Mouse (Mus musculus): ENCODE data around the gene Ctsz. TPM values are rescaled to one million over a fixed set of nuclear protein-coding genes. Genes with fewer than 3 reads are reported as not detected.

Gene Ctsz
- total RNA-seq (2021) = 10 to 100 TPM; 27.4 to 31.6 TPM

- intact Hi-C loops (cut with DNase I) = no loop called here
- DNase-seq (ENCODE audit: low spot score in 2 of 2) = peak in 1 of 2 experiments; percentile 21
Measured at GRCm38 (mm10) chr2:174438737-174439449, at the start of gene Ctsz. Ctsz (minus strand) TSS chr2:174439039.

DNA sequence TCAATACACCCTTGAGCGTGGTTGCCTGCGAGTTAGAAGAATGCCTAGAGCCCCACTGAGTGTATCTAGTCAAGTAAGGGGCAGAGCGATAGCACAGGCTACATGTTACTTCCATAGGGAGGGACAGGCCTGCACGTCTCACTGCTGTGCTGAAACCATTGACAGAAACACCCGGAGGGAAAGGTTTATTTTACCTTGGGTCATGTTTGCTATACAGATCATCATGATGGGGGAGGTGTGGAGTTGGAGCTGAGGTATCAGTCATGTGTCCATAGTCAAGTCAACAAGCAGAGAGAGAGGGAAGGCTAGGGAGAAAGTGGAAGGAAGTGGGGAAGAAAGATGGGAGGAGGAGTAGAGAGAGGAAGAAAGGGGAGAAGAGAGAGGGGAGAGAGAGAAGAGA, 48.2 kb upstream of the Ctsz start:
- intact Hi-C loops (cut with DNase I) = no loop called here
- no peak for DNase-seq (ENCODE audit: low spot score in 2 of 2)

DNA sequence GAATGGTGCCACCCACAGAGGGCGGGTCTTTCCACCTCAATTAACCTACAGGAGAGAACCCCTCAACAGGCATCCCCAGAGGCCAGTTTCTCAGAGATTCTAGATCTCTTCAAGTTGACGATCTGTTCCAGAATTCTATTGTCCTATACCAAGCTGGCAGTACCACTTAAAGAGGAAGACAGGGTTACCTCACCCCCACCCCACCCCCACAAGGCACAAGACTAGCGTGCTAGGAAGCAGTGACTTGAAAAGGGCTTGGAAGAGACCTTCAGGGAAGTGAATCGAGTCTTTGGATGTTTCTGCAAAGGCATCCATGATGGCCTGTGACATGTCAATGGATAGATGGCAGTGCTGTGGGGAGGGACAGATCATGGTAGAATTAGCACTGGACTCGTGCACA, 39.9 kb upstream of the Ctsz start:
- DNase-seq (ENCODE audit: low spot score in 2 of 2) = no peak
- intact Hi-C loops (cut with DNase I) = no loop called here

GRCm38 (mm10) chr2:174477543-174478319, 38.9 kb upstream of the Ctsz start:
- DNase-seq (ENCODE audit: low spot score in 2 of 2) = no peak
- intact Hi-C loops (cut with DNase I) = no loop called here

DNA sequence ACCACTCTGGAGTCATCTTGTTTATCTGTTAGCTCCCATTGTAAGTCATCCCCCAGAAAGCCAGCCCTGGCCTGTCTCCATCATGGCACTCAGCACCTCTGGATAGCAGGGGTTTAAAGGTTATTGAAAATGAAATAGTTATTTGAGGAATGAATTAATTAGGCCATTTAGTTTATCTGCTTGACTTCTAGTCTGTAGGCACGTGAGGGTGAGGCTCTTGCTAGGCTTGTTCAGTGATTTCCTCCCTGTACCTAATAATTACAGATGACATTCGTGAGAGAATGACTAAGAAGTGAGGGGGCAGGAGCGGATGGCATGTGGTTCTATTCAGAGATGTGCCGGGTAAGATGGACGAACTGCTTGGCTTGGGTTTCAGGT, 34.7 kb upstream of the Ctsz start:
- intact Hi-C loops (cut with DNase I) = loop anchor here (5.0 kb wide), 1 partner anchor 384 kb away; no protein-coding TSS in a partner anchor
- no peak for DNase-seq (ENCODE audit: low spot score in 2 of 2)

DNA sequence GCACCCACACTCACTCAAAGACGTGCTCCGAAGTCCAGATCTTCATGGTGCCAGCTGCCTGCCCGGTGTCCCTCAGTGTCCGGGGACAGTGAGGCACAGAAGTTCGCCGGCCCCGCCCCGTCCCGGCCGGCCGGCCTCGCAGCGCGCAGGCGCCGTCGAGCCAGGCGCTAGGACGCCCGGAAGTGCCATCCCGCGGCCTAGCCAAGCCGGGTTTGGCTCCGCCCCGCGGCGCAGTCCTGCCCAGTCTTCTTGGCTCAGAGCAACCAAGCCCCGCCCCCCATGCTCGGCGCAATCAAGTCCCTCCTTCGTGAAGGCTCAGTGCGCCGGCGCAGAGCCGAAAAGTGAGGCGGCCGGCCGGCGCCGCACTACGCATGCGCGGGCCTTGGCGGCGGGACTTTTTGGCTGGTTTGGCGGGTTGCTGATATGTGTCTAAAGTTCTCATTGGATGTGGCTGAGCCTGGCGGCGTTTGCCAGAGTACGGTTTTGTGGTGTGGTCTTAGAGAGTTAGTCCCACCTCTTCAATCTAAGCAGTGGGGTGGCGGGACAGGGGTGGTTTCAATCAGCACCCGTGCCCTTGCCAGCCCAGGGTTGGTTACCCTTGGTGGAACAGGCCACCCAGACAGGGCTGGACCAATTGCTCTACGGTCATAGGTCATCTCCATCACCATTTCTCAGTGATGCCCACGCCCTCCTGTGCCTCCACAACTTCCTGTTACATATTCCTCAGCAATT, 34.1 kb upstream of the Ctsz start, which contains the start of gene Prelid3b:
Prelid3b (minus strand) TSS at position 264 of the 732 bp plus-strand sequence.
- DNase-seq (ENCODE audit: low spot score in 2 of 2) = peak; percentile 99
- intact Hi-C loops (cut with DNase I) = loop anchor here (5.0 kb wide), 1 partner anchor 384 kb away; no protein-coding TSS in a partner anchor

DNA sequence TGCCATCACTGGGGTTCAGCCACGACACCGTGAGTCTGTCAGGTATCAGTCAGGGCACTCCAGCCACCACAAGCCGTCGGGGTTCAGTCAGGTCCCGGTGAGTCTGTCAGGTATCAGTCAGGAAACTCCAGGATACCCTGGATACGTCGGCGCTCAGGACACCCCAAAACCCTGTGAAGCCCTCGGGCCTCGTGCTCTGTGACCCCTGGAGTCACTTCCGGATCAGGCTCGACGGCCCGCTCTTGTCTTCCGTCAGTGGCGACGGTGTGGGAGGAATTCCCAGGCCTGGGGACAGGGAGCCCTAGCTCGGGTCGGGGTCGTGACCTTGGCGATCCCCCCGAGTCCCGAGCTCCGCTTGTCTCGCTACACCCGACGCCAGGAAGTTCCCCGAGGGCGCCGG, 33.6 kb upstream of the Ctsz start:
- no peak for DNase-seq (ENCODE audit: low spot score in 2 of 2)

GRCm38 (mm10) chr2:174470786-174471405, 32.1 kb upstream of the Ctsz start:
- no peak for DNase-seq (ENCODE audit: low spot score in 2 of 2)
- intact Hi-C loops (cut with DNase I) = loop anchor here (5.0 kb wide), 1 partner anchor 386 kb away; no protein-coding TSS in a partner anchor

More for the DNA sequence above, 33.6 kb upstream of the Ctsz start:
- intact Hi-C loops (cut with DNase I) = loop anchor here (5.0 kb wide), 1 partner anchor 385 kb away; no protein-coding TSS in a partner anchor

GRCm38 (mm10) chr2:174470333-174470732, 31.5 kb upstream of the Ctsz start:
- intact Hi-C loops (cut with DNase I) = loop anchor here (5.0 kb wide), 1 partner anchor 387 kb away; no protein-coding TSS in a partner anchor

GRCm38 (mm10) chr2:174463789-174464523, 25.1 kb upstream of the Ctsz start, which contains the start of gene Atp5e:
Atp5e (minus strand) TSS chr2:174464105.
- intact Hi-C loops (cut with DNase I) = loop anchor here (2.0 to 5.0 kb wide), 2 partner anchors 47 to 132 kb away; no protein-coding TSS in a partner anchor
- DNase-seq (ENCODE audit: low spot score in 2 of 2) = peak; percentile 98 to 99

More at GRCm38 (mm10) chr2:174470333-174470732, 31.5 kb upstream of the Ctsz start:
- no peak for DNase-seq (ENCODE audit: low spot score in 2 of 2)

DNA sequence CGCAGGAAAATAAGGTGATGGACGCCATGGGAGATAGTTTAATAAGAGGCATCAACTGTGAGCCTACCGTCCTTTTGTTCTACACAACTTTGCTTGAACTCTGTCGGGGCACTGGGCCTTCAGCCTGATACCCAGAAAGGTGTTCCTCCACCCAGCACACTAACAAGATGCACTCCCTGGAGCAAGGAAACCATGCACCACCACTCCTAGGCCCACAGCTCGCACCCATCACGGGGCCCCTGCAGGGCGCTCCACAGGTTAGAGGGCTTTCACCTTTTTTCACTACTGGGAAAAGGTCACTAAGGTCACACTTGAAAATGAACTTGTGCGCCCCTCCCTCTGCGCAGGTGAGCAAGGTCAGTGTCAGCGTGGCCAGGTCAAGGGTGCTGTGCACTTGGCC, 24.5 kb upstream of the Ctsz start:
- intact Hi-C loops (cut with DNase I) = loop anchor here (2.0 to 5.0 kb wide), 2 partner anchors 47 to 131 kb away; no protein-coding TSS in a partner anchor
- DNase-seq (ENCODE audit: low spot score in 2 of 2) = peak in 1 of 2 experiments; percentile 6

- intact Hi-C loops (cut with DNase I) = no loop called here
- no peak for DNase-seq (ENCODE audit: low spot score in 2 of 2)
Measured at GRCm38 (mm10) chr2:174459365-174459764, 20.5 kb upstream of the Ctsz start.

GRCm38 (mm10) chr2:174453681-174454080, 14.8 kb upstream of the Ctsz start:
- DNase-seq (ENCODE audit: low spot score in 2 of 2) = no peak
- intact Hi-C loops (cut with DNase I) = no loop called here

GRCm38 (mm10) chr2:174450353-174450752, 11.5 kb upstream of the Ctsz start, which contains the start of gene Tubb1:
Tubb1 (plus strand) TSS chr2:174450695.
- no peak for DNase-seq (ENCODE audit: low spot score in 2 of 2)
- intact Hi-C loops (cut with DNase I) = no loop called here

GRCm38 (mm10) chr2:174448405-174448804, 9.6 kb upstream of the Ctsz start:
- DNase-seq (ENCODE audit: low spot score in 2 of 2) = no peak
- intact Hi-C loops (cut with DNase I) = no loop called here

DNA sequence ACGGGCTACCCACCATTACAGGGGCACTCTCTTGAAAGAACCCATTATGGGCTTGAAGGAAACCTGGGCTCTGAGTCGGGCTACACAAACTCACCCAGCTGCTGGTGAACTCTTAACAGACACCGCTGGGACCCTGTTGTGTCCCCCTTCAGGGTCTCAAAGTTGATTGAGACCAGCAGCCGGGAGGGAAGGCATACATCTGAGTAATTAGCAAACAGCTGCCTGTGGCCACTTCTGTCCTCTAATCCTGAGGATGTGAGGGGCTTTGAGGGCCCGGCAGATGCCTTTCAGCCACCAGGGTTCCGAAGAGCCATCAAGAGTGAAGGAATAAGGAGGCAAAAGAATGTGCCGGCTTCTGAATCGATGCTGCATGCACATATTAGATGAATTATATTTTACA, 8.1 kb upstream of the Ctsz start:
- intact Hi-C loops (cut with DNase I) = no loop called here
- DNase-seq (ENCODE audit: low spot score in 2 of 2) = no peak

DNA sequence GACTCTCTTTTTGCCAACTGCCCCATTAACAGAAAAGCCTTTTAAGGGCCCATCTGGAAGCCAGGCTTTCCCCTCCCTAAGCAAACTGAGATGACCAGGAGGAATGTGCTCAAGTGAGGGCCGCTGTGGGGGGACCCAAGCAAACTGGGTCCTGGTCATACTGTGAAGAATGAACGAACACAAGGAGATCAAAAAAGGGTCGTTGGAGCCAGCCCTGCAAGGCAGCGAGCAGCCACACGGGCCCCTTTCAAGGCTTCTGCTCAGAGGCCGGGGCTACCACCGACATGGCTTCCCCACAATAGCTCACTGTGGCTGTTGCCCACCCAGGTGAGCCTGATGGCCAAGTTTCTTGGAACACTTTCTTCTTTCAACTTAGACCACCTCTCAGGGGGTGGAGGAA, 7.7 kb upstream of the Ctsz start:
- intact Hi-C loops (cut with DNase I) = no loop called here
- no peak for DNase-seq (ENCODE audit: low spot score in 2 of 2)

DNA sequence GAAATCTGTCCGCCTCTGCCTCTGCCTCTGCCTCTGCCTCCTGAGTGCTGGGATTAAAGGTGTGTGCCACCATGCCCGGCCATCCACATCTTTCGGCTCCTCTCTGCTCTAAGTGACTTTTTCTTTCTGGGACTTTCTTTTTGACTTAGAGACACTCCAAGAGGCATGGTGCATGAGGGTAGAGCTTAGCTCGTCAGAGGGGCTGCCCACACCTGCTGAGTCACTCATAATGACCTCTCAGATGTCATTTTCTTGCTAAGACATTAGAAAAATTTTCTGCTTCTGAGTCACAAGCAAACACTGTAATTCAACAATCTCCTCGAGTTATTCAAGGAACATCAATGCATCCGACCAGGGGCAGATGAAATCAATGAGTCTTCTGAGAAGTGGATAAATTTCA, 6.2 kb upstream of the Ctsz start:
- DNase-seq (ENCODE audit: low spot score in 2 of 2) = no peak
- intact Hi-C loops (cut with DNase I) = no loop called here

DNA sequence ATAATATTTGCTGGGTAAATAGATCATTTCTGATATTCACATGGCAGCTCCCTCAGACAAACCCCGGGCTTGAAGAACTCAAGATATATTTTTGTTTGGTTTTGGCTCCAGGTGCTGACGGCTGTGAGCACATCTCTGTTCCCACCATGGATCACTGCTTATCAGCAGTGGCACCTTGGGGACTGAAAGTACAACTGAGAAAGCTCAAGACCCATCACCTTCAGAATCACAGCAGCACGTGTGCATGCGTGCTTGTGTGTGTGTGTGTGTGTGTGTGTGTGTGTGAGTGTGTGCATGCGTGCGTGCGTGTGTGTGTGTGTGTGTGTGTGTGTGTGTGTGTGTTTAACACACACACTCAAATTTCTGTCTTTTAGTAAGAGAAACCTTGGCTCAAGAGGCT, 5.5 kb upstream of the Ctsz start:
- intact Hi-C loops (cut with DNase I) = no loop called here
- DNase-seq (ENCODE audit: low spot score in 2 of 2) = no peak

Data from left cerebral cortex, postnatal 25 days (tissue).